Mouse (Mus musculus): ENCODE data around the gene Retreg2.

DNA sequence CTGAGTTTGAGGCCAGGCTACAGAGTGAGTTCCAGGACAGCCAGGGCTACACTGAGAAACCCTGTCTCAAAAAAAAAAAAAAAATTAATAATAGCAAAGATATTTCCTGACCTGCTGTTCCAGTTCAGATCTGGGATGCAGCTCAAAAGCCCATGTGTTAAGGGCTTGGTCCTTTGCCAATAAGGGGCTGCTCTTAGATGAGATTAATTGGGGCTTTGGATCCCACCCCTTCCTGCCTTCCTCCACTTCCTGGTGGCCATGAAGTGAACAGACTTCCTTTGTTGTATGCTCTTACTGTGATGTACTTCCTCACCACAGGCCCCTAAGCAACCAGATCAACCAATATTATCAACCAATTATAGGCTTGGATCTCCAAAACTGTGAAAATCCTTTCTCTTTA is 44.5 kb downstream of the Retreg2 start:
- TF ChIP-seq POLR2A (IDR thresholded peaks at IDR 0.05; ENCODE audit: low read depth, low read length), result no peak
- no peak for TF ChIP-seq CTCF (IDR thresholded peaks at IDR 0.05; ENCODE audit: borderline replicate concordance, insufficient read depth, low read length)
